25 mouse cellular contexts compared by ENCODE assay signal in the genomic region with DNA sequence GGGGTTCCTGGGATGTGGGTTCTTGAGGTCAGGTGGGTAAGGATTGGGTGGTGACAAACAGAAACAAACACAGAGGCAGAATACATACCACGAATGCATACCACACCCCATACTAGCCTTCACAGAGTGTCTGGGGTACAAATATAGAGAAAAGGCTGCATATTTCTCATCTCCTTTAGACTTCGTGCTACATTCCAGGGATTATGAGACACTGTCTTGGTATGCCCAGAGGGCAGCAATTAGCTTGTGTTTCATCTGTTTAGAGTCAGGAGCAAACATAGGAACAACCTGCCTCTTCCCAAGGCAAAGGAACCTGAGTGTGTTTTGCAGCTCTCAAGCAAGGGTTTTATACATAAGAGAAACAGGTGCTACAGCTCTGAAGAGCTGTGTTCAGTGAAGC. TPM values are rescaled to one million over a fixed set of nuclear protein-coding genes. Genes with fewer than 3 reads are reported as not detected.
DNase-seq lines count a peak whose midpoint lies in the region; ATAC-seq and TF ChIP-seq lines count a peak whose summit lies in the region.
"Had no signal": no experiment of that assay in that cellular context is flagged by ENCODE, and none has a peak within 500 bp of the region (broad histone marks: within the 10 kb centered on the region; RNA-seq: fewer than 3 reads in every experiment).

No protein-coding gene starts in this region.

- TF ChIP-seq POLR2A in embryonic fibroblast, embryonic 13.5 days (IDR thresholded peaks at IDR 0.05; ENCODE audit: low read depth, low read length), result 0 out of 2 replicates have a peak, but pooled peaks have one; percentile 27

- peak; percentile 94 for TF ChIP-seq EP300 in lung, postnatal 0 days (IDR thresholded peaks at IDR 0.05)

- H3K9me3 ChIP-seq in lung, postnatal 0 days (ENCODE audit: low read length), result no peaks in the 10 kb centered on the region
- no peaks in the 10 kb centered on the region for H3K9me3 ChIP-seq in midbrain, postnatal 0 days (ENCODE audit: low read length)
- H3K9me3 ChIP-seq: embryonic facial prominence, embryonic 12.5 days; forebrain, embryonic 10.5 days; forebrain, embryonic 13.5 days; heart, embryonic 10.5 days; heart, embryonic 13.5 days had no signal

- H3K36me3 ChIP-seq in lung, postnatal 0 days (ENCODE audit: insufficient read depth, low read length), result no peaks in the 10 kb centered on the region
- no peaks in the 10 kb centered on the region for H3K36me3 ChIP-seq in midbrain, postnatal 0 days (ENCODE audit: insufficient read depth, low read length)
- H3K36me3 ChIP-seq: embryonic facial prominence, embryonic 12.5 days; forebrain, embryonic 10.5 days; heart, embryonic 10.5 days; heart, embryonic 13.5 days had no signal

- ATAC-seq in lung, postnatal 0 days, result peak; percentile 66
- ATAC-seq in midbrain, postnatal 0 days (ENCODE audit: low FRiP score), result no peak
- ATAC-seq: activated CD4-positive, CD25-positive, alpha-beta regulatory T cell, adult 4 months; forebrain, embryonic 13.5 days; forebrain, postnatal 0 days; intestine, postnatal 0 days had no signal

- no peaks in the 10 kb centered on the region for H3K27me3 ChIP-seq in lung, postnatal 0 days (replicated peaks; ENCODE audit: insufficient read depth, low read length)
- H3K27me3 ChIP-seq in midbrain, postnatal 0 days (ENCODE audit: insufficient read depth, low read length), result no peaks in the 10 kb centered on the region
- H3K27me3 ChIP-seq: embryonic facial prominence, embryonic 12.5 days; forebrain, embryonic 13.5 days; heart, embryonic 13.5 days had no signal

- no peak overlapping the region for H3K4me2 ChIP-seq in lung, postnatal 0 days (replicated peaks; ENCODE audit: low read depth, low read length)
- no peak overlapping the region for H3K4me2 ChIP-seq in midbrain, postnatal 0 days (ENCODE audit: low read depth, low read length, poor library complexity, severe bottlenecking)
- H3K4me2 ChIP-seq: embryonic facial prominence, embryonic 12.5 days; forebrain, embryonic 13.5 days; heart, embryonic 13.5 days; hindbrain, embryonic 14.5 days had no signal

- TF ChIP-seq CTCF in lung, postnatal 0 days (IDR thresholded peaks at IDR 0.05), result no peak
- no peak for TF ChIP-seq CTCF in embryonic fibroblast, embryonic 13.5 days (IDR thresholded peaks at IDR 0.05; ENCODE audit: borderline replicate concordance, insufficient read depth, low read length)
- TF ChIP-seq CTCF in midbrain, postnatal 0 days (IDR thresholded peaks at IDR 0.05), result no peak

- DNase-seq in lung, postnatal 0 days (ENCODE audit: low spot score), result no peak
- DNase-seq in lung, postnatal 36 days, result no peak
- peak; percentile 30 for DNase-seq in NIH3T3 (ENCODE audit: low read depth)
- no peak for DNase-seq in embryo, embryonic 11 days
- DNase-seq in midbrain, postnatal 0 days (ENCODE audit: low spot score), result no peak
- DNase-seq: adrenal gland, postnatal 14 days; cerebellum, adult 11-12 months; cerebellum, adult 8-10 months; cerebellum, postnatal 10 days; cerebellum, postnatal 36 days; forebrain, postnatal 0 days; gastrocnemius, postnatal 25 days; heart, adult 2 months; heart, postnatal 14 days; heart, postnatal 4 days; kidney, adult 2 months had no signal

- H3K4me3 ChIP-seq in lung, postnatal 0 days (ENCODE audit: low read depth, low read length), result no peak overlapping the region
- H3K4me3 ChIP-seq in embryonic fibroblast, embryonic 13.5 days (ENCODE audit: insufficient read depth, low read length), result no peak overlapping the region
- H3K4me3 ChIP-seq in midbrain, postnatal 0 days (ENCODE audit: low read depth, low read length), result no peak overlapping the region
- H3K4me3 ChIP-seq: embryonic facial prominence, embryonic 12.5 days; forebrain, embryonic 10.5 days; forebrain, embryonic 13.5 days; heart, adult 2 months; heart, embryonic 10.5 days; heart, embryonic 13.5 days had no signal

- H3K27ac ChIP-seq in lung, postnatal 0 days (ENCODE audit: low read length), result no peak overlapping the region
- peak overlapping the region; percentile 100 for H3K27ac ChIP-seq in embryonic fibroblast, embryonic 13.5 days (ENCODE audit: insufficient read depth, low read length)
- H3K27ac ChIP-seq in midbrain, postnatal 0 days (ENCODE audit: low read depth, low read length), result no peak overlapping the region
- H3K27ac ChIP-seq: embryonic facial prominence, embryonic 12.5 days; forebrain, embryonic 10.5 days; forebrain, embryonic 13.5 days; heart, embryonic 10.5 days; heart, embryonic 13.5 days; hindbrain, embryonic 14.5 days had no signal

- no peaks in the 10 kb centered on the region for H3K4me1 ChIP-seq in lung, postnatal 0 days (ENCODE audit: insufficient read depth, low read depth, low read length)
- peaks cover 5% of the 10 kb centered on the region; the same call in 1 of the 2 replicates for H3K4me1 ChIP-seq in embryonic fibroblast, embryonic 13.5 days (ENCODE audit: control insufficient read depth, insufficient read depth, low read length)
- H3K4me1 ChIP-seq in midbrain, postnatal 0 days (ENCODE audit: insufficient read depth, low read length), result no peaks in the 10 kb centered on the region
- H3K4me1 ChIP-seq: embryonic facial prominence, embryonic 12.5 days; forebrain, embryonic 10.5 days; forebrain, embryonic 13.5 days; heart, embryonic 10.5 days; heart, embryonic 13.5 days had no signal

- H3K9ac ChIP-seq in lung, postnatal 0 days (replicated peaks; ENCODE audit: low read depth), result no peak overlapping the region
- H3K9ac ChIP-seq in midbrain, postnatal 0 days (replicated peaks; ENCODE audit: low read length, poor library complexity, severe bottlenecking), result no peak overlapping the region
- H3K9ac ChIP-seq: embryonic facial prominence, embryonic 12.5 days; forebrain, embryonic 13.5 days; forebrain, postnatal 0 days; heart, embryonic 13.5 days; hindbrain, embryonic 14.5 days had no signal

- WGBS in lung, postnatal 0 days, result 63% methylated on average over 2 of the region's 2 CpGs
- WGBS in midbrain, postnatal 0 days, result 73% methylated on average over 2 of the region's 2 CpGs

RNA-seq across cellular contexts. Expression of a gene that starts 21.8 kb away (rescaled TPM):
- polyA plus RNA-seq in lung, postnatal 0 days (2015; fragmentation: Nextera tagmentation; extraction: Ambion mirVana), result 62.4 and 81.7 TPM in 2 replicates
- polyA plus RNA-seq in embryonic fibroblast, embryonic 13.5 days (2011; ENCODE audit: insufficient read length, low read depth, missing spikeins), result 640 and 641 TPM in 2 replicates
- 5.5 and 6.3 TPM in 2 replicates for total RNA-seq in midbrain, postnatal 0 days (2014; rRNA removed)
- polyA plus RNA-seq in midbrain, postnatal 0 days (2015; fragmentation: Nextera tagmentation; extraction: Ambion mirVana), result 9.2 and 9.5 TPM in 2 replicates
